Mouse (Mus musculus): ENCODE results near the gene Hspg2.

The Hspg2 gene

GRCm38 (mm10) chr4:137481381-137482030 lies 12.9 kb downstream of the Hspg2 start:
- no peak for DNase-seq

DNA sequence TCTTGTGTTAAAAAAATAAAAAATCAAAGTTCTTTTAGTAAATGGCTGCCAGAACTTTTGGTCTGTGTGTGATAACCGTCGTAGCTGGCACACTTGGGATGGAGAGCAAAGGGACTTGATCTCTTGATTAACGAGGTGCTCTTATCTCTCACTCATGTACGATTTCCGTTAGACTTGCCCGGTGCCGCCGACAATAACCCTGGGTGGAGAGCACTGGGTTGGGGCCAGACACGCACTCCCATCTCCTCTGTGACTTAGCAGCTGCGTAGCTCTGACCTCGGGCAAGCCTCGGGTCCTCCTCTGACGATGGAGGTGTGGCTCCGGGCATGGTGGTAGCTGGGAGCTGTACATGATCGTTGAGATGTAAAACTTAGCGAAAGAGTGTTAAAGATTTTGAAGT lies 15.3 kb downstream of the Hspg2 start:
- no peak for DNase-seq

- DNase-seq = peak; percentile 83
Observed at GRCm38 (mm10) chr4:137484586-137484985, 16.0 kb downstream of the Hspg2 start.

DNA sequence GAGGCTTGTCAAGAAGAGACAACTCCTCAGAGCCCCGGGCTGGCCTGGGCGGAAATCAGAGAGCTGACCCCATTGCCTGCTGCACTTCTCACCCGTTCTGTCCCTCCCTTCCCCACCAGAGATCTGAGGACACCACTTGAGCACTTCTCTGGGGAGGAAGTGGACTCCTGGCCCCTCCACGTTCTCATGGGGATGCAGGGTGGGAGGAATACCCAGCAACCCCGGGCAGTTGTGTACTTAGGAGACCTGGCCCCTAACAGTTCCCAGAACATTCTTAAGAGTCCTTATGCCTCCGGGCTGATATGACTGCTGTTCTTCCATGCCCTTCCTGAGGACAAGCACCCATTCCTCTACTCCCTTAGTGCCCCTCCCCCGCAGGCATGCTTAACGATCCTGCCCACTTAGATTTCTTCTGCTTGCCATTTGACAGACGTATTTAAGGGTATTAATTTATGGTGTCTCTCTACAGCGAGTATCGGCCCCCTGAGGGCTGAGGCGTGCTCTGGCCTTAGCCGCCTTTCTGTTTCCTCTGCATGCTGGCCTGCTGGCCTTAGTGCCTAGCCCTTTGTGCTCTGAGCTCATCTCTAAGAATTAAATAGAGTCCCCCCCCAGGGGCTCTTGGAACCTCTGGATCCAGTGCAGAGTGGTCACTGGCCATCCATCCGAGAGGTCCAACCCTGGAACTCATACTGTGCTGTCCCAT lies 16.8 kb downstream of the Hspg2 start:
- no peak for DNase-seq

DNA sequence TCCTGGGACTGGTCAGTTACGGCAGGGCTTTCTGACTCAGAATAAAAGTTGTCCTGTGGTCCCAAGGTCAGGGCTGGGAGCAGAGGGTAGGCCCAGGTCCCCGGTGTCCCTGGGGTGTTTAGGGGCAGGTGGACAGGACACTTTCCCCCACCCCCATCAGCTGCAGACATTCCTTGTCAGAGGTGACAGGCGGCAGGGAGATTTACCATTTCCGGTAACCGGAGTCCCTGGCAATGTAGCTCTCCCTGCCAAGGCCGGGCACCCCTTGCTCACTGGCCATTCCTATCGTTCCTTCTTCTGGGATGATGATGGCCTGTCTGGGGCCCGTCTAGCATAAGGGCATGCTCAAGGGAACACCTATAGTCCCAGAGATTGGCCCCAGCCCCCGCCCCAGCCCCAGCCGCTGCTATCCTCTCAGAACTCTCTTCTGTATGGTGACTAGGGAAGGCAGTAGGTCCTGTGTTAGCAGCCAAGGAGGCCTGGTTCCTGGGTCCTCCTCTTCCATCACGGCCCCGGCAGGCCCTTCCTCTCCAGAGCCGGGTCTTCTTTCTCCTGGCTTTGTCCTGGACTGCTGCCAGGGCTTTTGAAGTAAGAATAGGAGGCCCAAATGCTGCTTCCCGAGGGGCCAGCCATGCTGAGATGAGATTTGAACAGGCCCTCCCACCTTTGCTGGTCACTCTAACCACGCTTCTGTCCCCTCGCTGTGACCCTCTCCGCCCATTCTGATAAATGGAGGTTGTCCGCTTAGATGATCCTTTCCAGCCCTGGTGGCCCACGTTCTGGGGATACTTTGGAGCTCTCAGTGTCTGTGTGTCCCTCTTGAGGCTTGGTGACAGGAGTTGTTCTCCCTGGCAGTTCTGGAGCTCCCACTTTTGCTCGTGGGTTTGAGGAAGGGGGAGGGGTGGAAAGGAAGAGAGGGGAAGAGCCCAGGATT lies 17.8 kb downstream of the Hspg2 start:
- no peak for DNase-seq

GRCm38 (mm10) chr4:137487286-137488000 lies 18.9 kb downstream of the Hspg2 start:
- no peak for DNase-seq

GRCm38 (mm10) chr4:137488038-137488437 lies 19.5 kb downstream of the Hspg2 start:
- no peak for DNase-seq

DNA sequence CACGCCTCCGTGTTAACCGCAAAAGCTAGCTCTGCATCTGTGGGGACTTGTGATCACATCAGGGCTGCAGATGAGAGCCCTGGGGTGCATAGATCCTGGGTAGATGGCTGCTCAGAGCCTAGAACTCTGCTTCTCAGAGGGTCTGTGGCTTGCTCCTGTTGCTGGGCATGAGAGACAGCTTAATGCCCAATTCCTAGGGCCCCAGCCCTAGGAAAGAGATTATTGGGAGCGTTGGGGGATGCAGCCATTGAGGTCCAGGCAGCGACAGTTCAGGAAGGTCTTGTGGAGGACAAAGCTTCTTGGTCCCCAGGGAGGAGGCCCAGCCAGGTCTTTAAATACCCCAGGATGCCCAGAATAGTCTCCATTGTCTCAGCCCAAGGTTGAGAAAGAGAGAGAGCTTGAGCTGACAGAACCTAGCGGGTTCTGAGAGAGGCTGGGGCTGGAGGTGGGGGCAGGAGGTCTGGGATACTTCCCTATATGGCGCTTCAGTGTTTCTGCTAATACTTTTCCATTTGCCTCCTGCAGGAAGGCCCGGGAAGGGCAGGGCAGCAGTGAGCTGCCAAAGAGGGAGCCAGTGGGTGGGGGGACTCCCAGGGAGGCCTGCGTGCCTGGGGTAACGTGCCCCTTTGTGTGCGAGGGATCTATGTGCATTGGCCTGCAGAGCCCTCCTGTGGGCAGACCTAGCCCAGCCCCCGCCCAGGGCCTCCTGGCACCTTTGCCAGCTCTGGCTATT lies 20.2 kb downstream of the Hspg2 start:
- no peak for DNase-seq

DNA sequence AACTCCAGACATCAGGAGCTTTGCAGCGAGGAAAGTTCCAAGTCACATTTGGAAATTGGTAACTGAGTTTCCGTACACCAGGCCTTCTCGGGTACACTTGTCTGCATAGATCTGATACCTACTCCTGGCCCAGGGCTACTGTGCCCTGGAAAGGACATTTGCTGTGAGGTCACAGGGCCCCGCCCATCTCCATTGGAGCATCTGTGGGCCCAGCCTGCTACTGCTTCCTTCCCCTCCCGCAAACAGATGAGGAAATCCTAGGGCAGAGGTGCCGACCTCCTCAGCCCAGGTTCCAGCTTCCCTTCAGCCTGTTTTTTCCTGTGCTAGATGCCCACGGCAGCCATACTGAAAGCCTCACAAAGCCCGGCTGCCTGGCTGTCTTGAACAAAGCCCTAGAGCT lies 21.4 kb downstream of the Hspg2 start:
- no peak for DNase-seq

DNA sequence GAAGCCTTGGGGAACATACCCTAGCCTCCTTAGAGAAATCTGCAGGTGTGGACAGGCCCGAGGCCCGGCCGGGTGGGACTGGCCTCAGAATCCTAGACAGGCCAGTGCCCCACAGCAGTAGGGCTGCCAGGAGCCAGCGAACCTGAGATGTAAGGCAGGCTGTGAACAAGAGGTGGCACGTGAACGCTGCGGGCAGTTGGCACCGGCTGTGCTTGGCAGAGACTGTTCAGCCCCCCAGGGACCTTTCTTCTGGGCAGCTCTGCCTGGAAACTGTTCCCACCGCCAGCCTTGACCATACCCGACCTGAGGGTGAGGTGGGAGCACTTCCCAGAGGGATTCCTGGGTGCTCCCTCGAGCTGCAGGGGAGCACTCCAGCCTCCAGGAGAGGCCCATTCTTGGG lies 24.0 kb downstream of the Hspg2 start:
- no peak for DNase-seq

- no peak for DNase-seq
Observed at GRCm38 (mm10) chr4:137493187-137493586, 24.6 kb downstream of the Hspg2 start.

DNA sequence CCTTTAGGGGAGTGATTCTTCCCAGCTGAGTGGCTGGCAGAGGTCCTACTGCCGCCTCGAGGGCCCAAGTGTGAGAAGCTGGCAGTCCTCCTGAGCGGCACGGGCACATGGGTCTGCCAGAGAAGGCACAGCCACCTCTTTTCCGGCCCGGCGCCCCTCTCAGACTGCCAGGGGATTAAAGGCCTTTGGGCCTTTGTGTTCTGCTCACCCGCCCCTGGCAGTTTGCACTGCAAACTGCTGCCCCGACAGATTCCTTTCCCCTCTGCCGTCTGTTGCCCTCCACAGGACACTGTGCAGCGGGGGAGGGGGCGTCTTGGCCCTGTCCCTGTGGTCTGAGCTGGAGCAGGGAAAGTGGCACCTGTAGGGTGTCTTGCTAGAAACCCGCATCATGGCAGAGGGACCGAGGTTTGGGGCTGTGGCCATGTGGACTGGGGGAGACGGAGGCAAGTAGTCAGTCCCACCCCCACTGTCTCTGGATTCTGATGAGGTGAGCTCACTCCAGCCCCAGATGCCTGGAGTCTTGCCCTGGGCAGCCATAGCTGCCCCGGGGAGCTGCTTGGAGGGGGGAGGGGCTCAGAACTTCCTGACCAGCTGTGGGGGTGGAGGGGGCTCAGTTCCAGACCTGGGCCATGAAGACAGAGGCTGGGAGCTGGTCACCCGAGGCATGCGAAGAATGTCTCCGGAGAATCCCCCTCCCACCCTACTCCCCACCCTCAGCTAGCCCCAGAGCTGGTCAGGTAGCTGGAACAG lies 26.4 kb downstream of the Hspg2 start:
- DNase-seq = no peak

GRCm38 (mm10) chr4:137495501-137496100 lies 27.0 kb downstream of the Hspg2 start:
- DNase-seq = no peak

GRCm38 (mm10) chr4:137497367-137497766 lies 28.8 kb downstream of the Hspg2 start:
- DNase-seq = no peak

DNA sequence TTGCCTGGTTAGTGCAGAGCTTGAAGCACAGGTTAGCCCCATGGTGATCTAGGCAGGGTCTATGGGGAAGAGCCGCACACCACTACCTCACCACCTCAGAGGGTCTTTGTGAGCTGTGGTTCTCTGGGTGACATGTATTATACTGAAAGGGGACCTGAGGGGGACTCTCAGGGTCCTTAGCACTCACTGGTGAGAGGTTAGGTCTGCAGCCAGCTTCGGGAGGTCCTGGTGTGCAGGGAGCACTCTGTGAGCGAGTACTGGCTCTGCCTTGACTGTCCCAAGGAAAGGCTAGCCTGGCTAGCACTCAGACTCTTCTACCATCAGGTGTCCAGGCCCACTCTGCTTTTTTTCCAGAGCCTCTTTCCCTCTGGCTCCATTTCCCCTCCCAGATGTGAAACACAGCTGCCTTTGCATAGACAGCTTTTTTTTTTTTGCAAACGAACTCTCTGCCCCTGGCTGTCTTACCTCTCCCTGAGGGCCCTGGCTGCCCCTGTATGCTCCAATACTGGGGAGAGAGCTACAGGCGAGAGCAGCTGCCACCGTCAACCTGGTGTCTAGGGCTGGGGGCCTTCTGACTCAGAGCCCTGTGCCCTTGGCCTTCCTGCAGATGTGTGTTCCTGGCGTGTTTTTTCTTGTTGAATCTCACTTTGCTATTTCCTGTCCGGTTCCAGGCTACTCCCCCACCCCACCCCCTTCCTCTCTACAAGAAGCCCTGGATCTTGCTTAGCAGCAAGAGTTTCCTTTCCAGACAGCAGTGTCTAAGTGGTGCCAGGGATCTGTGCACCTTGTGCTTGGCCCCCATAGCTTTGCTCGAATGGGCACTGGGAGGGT lies 29.5 kb downstream of the Hspg2 start:
- DNase-seq = no peak

DNA sequence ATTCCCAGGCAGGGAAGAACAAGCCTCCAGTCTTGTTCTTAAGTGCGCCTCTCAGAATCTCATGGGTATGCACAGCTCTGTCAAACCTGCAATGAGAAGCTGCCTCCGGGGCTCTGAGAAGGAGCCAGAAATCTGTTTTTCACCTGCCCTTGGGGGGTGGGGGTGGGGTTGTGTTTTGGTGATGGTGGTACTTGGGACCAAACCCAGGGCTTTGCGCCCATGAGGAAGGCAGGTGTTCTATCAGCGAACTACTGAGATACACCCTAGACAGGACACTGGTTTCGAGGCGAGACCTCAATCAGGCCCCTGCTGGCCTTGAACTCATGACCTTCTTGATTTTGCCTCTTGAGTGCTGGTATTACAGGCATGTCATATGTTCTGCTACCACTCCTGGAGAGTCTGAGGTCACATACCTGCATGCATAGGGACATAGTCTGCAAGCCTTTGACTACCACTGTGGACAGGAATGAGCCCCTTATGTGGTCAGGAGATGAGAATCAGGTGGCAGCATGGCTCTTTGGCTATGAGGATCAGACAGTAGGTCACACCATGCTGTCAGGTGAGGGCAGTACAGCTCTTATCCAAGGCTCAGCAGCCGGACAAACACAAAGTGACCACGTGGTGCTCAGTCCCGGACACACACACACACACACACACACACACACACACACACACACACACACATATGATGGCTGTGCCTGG lies 30.5 kb downstream of the Hspg2 start:
- DNase-seq = no peak

- DNase-seq = no peak
Observed at GRCm38 (mm10) chr4:137500149-137500548, 31.6 kb downstream of the Hspg2 start.

- no peak for DNase-seq
Observed at GRCm38 (mm10) chr4:137500953-137501352, 32.4 kb downstream of the Hspg2 start.

GRCm38 (mm10) chr4:137502183-137502582 lies 33.6 kb downstream of the Hspg2 start:
- DNase-seq = no peak
